Mouse (Mus musculus) liver, postnatal 0 days (tissue): ENCODE measurements around the gene Wwc1. TPM values are rescaled to one million over a fixed set of nuclear protein-coding genes. Genes with fewer than 3 reads are reported as not detected.

Experiments used
- ATAC-seq: fragments of 200-750 bp; cut with Nextera tagmentation; 2 replicates; pipeline ENCODE4 v1.8.0; 2017; ENCODE audit warnings: mild to moderate bottlenecking, moderate library complexity
- DNase-seq: peaks from one replicate; pipeline ENCODE4 v3.0.0-alpha.2; 2016
- H3K27ac ChIP-seq: fragments of 300-500 bp; sonication (generic); 2 replicates; pipeline ENCODE4 v1.5.1; 2014; ENCODE audit warnings: antibody characterized with exemption, moderate library complexity, mild to moderate bottlenecking, low read depth
- H3K27me3 ChIP-seq: fragments of 300-500 bp; sonication (generic); 2 replicates; pipeline ENCODE4 v1.6.1; 2014; ENCODE audit warnings: low read length, control low read depth, mixed read lengths; ENCODE audit not compliant: insufficient read depth
- H3K36me3 ChIP-seq: fragments of 300-500 bp; sonication (generic); replicated peaks from 2 replicates; pipeline ENCODE4 v1.6.1; 2014; ENCODE audit warnings: mild to moderate bottlenecking, control low read depth, low read length, moderate library complexity, mixed read lengths; ENCODE audit not compliant: insufficient read depth
- H3K4me1 ChIP-seq: fragments of 300-500 bp; sonication (generic); 2 replicates; pipeline ENCODE4 v1.6.1; 2014; ENCODE audit warnings: antibody characterized with exemption, mild to moderate bottlenecking, control low read depth; ENCODE audit not compliant: insufficient read depth
- H3K4me2 ChIP-seq: fragments of 300-500 bp; sonication (generic); 2 replicates; pipeline ENCODE4 v1.6.1; 2014; ENCODE audit warnings: low read depth, mild to moderate bottlenecking, low read length, moderate library complexity, mixed read lengths
- H3K4me3 ChIP-seq: fragments of 300-500 bp; sonication (generic); 2 replicates; pipeline ENCODE4 v1.5.1; 2014; ENCODE audit warnings: low read depth, low read length
- H3K9ac ChIP-seq: fragments of 300-500 bp; sonication (generic); replicated peaks from 2 replicates; pipeline ENCODE4 v1.6.1; 2014; ENCODE audit warnings: mild to moderate bottlenecking, moderate library complexity
- H3K9me3 ChIP-seq: fragments of 300-500 bp; sonication (generic); 2 replicates; pipeline ENCODE4 v1.6.1; 2016; ENCODE audit warnings: mild to moderate bottlenecking, control low read depth, low read length, mixed read lengths
- CTCF ChIP-seq: sonication (generic); IDR thresholded peaks from 2 replicates; pipeline ENCODE4 v1.5.1; 2016; ENCODE audit warnings: antibody characterized with exemption, low read depth
- EP300 ChIP-seq: IDR thresholded peaks from 2 replicates; pipeline ENCODE4 v1.6.1; 2016; ENCODE audit warnings: antibody characterized with exemption, low read depth, mild to moderate bottlenecking
- WGBS: fragments of 180-500 bp; shearing (Covaris S2); extraction: QIAGEN DNeasy Blood & Tissue Kit; methylation state at CpG from one replicate; pipeline ENCODE4 v1.1.7; 2014; ENCODE audit not compliant: insufficient replicate concordance; 5-methylcytosine and 5-hydroxymethylcytosine counted together
- polyA plus RNA-seq: library from polyadenylated mRNA; unstranded; fragments of >200 nt; fragmentation: Nextera tagmentation; extraction: Ambion mirVana; gene quantifications from 2 replicates; pipeline ENCODE4 v1.2.1, GENCODE M21; 2015

Wwc1 gene
- polyA plus RNA-seq, 1 experiment from 2014 or later: 6.3 TPM

GRCm38 (mm10) chr11:36000585-36001281 is 20.4 kb upstream of the Wwc1 start:
- DNase-seq (no peak), ATAC-seq (0 out of 2 replicates have a peak, but pooled peaks have one; percentile 8)
- Histone ChIP-seq H3K27ac (no peak overlapping the region), H3K9me3 (no peaks in the 10 kb centered on the region), H3K4me1 (no peaks in the 10 kb centered on the region), H3K36me3 (no peaks in the 10 kb centered on the region), H3K27me3 (no peaks in the 10 kb centered on the region), H3K9ac (no peak overlapping the region), H3K4me2 (peak overlapping the region; percentile 58), H3K4me3 (0 out of 2 replicates have a peak overlapping the region, but pooled peaks have one; percentile 24)
- WGBS: 4% methylated on average over 10 of the region's 10 CpGs
- no peak for TF ChIP-seq EP300
- no peak for TF ChIP-seq CTCF

GRCm38 (mm10) chr11:36000038-36000437 is 19.7 kb upstream of the Wwc1 start:
- WGBS: 27% methylated on average over 4 of the region's 4 CpGs

GRCm38 (mm10) chr11:35998048-35998447 is 17.7 kb upstream of the Wwc1 start:
- no peaks in the 10 kb centered on the region for H3K36me3 ChIP-seq
- ATAC-seq: no peak
- H3K9me3 ChIP-seq: no peaks in the 10 kb centered on the region
- H3K27me3 ChIP-seq: no peaks in the 10 kb centered on the region
- no peak for DNase-seq
- H3K4me3 ChIP-seq: no peak overlapping the region
- no peak overlapping the region for H3K4me2 ChIP-seq
- H3K27ac ChIP-seq: no peak overlapping the region
- no peaks in the 10 kb centered on the region for H3K4me1 ChIP-seq
- TF ChIP-seq CTCF: no peak
- TF ChIP-seq EP300: no peak
- 68% methylated on average over 12 of the region's 12 CpGs for WGBS
- no peak overlapping the region for H3K9ac ChIP-seq

More at GRCm38 (mm10) chr11:36000038-36000437, 19.7 kb upstream of the Wwc1 start:
- Histone ChIP-seq H3K9ac (no peak overlapping the region), H3K36me3 (no peaks in the 10 kb centered on the region), H3K9me3 (no peaks in the 10 kb centered on the region), H3K27ac (no peak overlapping the region), H3K4me3 (no peak overlapping the region), H3K4me2 (no peak overlapping the region), H3K27me3 (no peaks in the 10 kb centered on the region), H3K4me1 (no peaks in the 10 kb centered on the region)
- TF ChIP-seq CTCF (no peak), EP300 (no peak)
- no peak for DNase-seq
- no peak for ATAC-seq

- Histone ChIP-seq H3K4me2 (no peak overlapping the region), H3K27ac (no peak overlapping the region), H3K9ac (no peak overlapping the region), H3K4me1 (no peaks in the 10 kb centered on the region), H3K27me3 (no peaks in the 10 kb centered on the region), H3K9me3 (no peaks in the 10 kb centered on the region), H3K4me3 (no peak overlapping the region), H3K36me3 (no peaks in the 10 kb centered on the region)
- TF ChIP-seq CTCF (0 out of 2 replicates have a peak, but pooled peaks have one; percentile 19), EP300 (no peak)
- no peak for ATAC-seq
- DNase-seq: no peak
Observed at GRCm38 (mm10) chr11:35995310-35995709, 15.0 kb upstream of the Wwc1 start.

GRCm38 (mm10) chr11:35991846-35992245 is 11.5 kb upstream of the Wwc1 start:
- ATAC-seq (no peak), DNase-seq (no peak)
- no peaks in the 10 kb centered on the region for H3K9me3 ChIP-seq
- WGBS: 76% methylated on average over 2 of the region's 2 CpGs
- H3K4me2 ChIP-seq: no peak overlapping the region
- H3K36me3 ChIP-seq: no peaks in the 10 kb centered on the region
- no peak overlapping the region for H3K9ac ChIP-seq
- H3K27me3 ChIP-seq: no peaks in the 10 kb centered on the region
- no peak for TF ChIP-seq EP300
- TF ChIP-seq CTCF: no peak
- H3K27ac ChIP-seq: no peak overlapping the region
- H3K4me3 ChIP-seq: no peak overlapping the region
- no peaks in the 10 kb centered on the region for H3K4me1 ChIP-seq

GRCm38 (mm10) chr11:35989967-35990366 is 9.6 kb upstream of the Wwc1 start:
- Histone ChIP-seq H3K27me3 (0 out of 2 replicates have a peak, but pooled peaks cover 4% of the 10 kb centered on the region), H3K4me2 (no peak overlapping the region), H3K9ac (no peak overlapping the region), H3K27ac (no peak overlapping the region), H3K4me1 (peaks cover 3% of the 10 kb centered on the region; the same call in 1 of the 2 replicates), H3K4me3 (no peak overlapping the region), H3K9me3 (no peaks in the 10 kb centered on the region), H3K36me3 (no peaks in the 10 kb centered on the region)
- DNase-seq: no peak
- ATAC-seq: no peak
- TF ChIP-seq CTCF (no peak), EP300 (no peak)
- WGBS: 64% methylated on average over 4 of the region's 4 CpGs
